Mouse (Mus musculus): ENCODE measurements at regions not wholly inside any gene's neighbourhood (a gene's known extent, or its start where the extent isn't known, plus 50 kb on each side); places are given as distances from the start of the nearest gene placed in this dataset.

DNA sequence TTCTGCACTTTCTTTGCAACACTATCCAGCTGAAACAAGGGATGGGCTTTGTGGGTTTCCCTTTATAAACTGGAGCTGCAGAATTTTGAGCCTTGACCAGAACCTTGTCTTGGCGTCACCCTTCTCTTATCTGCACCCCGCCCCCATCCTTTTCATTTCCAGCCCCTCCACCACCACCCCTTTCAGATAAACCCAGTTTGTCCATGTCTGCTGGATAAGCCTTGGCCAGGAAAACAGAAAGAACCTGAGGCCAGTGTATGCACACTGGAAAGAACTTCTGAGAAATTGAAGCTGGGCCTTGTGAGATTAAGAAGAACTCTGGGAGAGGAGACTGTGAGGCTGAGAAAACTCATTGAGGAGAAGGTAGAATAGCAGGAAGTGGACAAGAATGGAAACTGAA, 192.8 kb downstream of the Rpl36a-ps1 start:
- Histone ChIP-seq H3K4me1 (ENCODE audit: insufficient read depth, low read depth, low read length) (no peaks in the 10 kb centered on the region), H3K27me3 (replicated peaks; ENCODE audit: insufficient read depth, low read length) (no peaks in the 10 kb centered on the region), H3K36me3 (ENCODE audit: insufficient read depth, low read length) (no peaks in the 10 kb centered on the region), H3K27ac (ENCODE audit: low read length) (no peak overlapping the region), H3K9ac (replicated peaks; ENCODE audit: low read depth) (no peak overlapping the region), H3K9me3 (ENCODE audit: low read length) (no peaks in the 10 kb centered on the region), H3K4me2 (replicated peaks; ENCODE audit: low read depth, low read length) (no peak overlapping the region), H3K4me3 (ENCODE audit: low read depth, low read length) (no peak overlapping the region)
- no peak for DNase-seq (ENCODE audit: low spot score)
- ATAC-seq = no peak
- 77% methylated on average over 2 of the region's 2 CpGs for WGBS
- TF ChIP-seq EP300 (IDR thresholded peaks at IDR 0.05) = no peak
- TF ChIP-seq CTCF (IDR thresholded peaks at IDR 0.05) = no peak

DNA sequence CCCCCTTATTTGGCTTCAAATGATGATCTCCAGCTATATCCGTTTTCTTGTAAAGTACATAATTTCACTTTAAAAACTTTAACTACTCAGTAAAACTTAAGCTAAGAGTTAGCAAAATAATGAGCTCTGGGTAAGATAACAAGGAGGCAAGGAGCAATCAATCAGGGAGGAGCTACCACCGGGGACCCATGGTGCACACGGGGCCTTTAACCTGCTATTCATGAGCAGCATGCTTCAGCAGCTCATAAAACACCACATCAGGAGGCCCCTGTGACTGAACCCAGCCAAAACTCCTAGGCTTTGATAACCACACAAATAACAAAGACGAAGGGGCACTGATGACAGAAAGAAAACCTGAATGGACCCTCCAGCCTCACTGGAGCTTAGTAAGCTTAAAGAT, 202.1 kb downstream of the Rpl36a-ps1 start:
- TF ChIP-seq EP300 (IDR thresholded peaks at IDR 0.05) (no peak), CTCF (IDR thresholded peaks at IDR 0.05) (no peak)
- Histone ChIP-seq H3K4me2 (replicated peaks; ENCODE audit: low read depth, low read length) (no peak overlapping the region), H3K27me3 (replicated peaks; ENCODE audit: insufficient read depth, low read length) (no peaks in the 10 kb centered on the region), H3K9me3 (ENCODE audit: low read length) (no peaks in the 10 kb centered on the region), H3K4me1 (ENCODE audit: insufficient read depth, low read depth, low read length) (no peaks in the 10 kb centered on the region), H3K4me3 (ENCODE audit: low read depth, low read length) (no peak overlapping the region), H3K36me3 (ENCODE audit: insufficient read depth, low read length) (no peaks in the 10 kb centered on the region), H3K27ac (ENCODE audit: low read length) (no peak overlapping the region), H3K9ac (replicated peaks; ENCODE audit: low read depth) (no peak overlapping the region)
- no peak for ATAC-seq
- DNase-seq (ENCODE audit: low spot score) = no peak
- 63% methylated on average over 4 of the region's 4 CpGs for whole genome bisulfite sequencing

DNA sequence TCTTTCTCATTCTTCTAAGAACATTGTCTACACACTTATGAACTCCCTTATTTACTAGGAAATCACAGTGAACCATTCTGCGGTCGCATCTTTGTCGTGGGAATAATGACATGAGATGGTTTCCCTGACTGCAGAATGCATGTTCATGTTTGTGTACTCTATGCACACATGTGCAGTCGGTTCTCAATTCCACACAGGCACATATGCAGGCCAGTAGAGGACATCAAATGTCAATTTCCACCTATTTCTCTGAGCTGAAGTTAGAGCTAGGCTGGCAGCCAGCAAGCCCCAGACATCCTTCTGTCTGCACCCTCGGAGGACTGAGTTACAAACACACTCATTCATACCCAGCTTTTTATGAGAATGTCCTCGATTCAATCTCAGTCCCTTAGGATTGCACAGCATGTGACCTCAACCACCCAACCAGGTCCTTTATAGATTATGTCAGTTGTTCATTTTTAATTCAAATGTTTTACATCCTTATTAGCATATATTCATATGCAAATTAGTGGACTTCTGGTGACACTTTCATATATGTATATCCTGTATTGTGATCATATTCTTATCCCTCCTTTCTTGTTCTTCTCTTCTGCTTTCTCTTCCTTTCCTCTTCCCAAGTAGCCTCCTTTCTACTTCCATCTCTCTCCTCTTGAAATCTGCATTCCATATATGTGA, 202.7 kb downstream of the Rpl36a-ps1 start:
- Histone ChIP-seq H3K4me3 (ENCODE audit: low read depth, low read length) (no peak overlapping the region), H3K27ac (ENCODE audit: low read length) (no peak overlapping the region), H3K4me2 (replicated peaks; ENCODE audit: low read depth, low read length) (no peak overlapping the region), H3K9me3 (ENCODE audit: low read length) (no peaks in the 10 kb centered on the region), H3K36me3 (ENCODE audit: insufficient read depth, low read length) (no peaks in the 10 kb centered on the region), H3K4me1 (ENCODE audit: insufficient read depth, low read depth, low read length) (no peaks in the 10 kb centered on the region), H3K9ac (replicated peaks; ENCODE audit: low read depth) (no peak overlapping the region), H3K27me3 (replicated peaks; ENCODE audit: insufficient read depth, low read length) (no peaks in the 10 kb centered on the region)
- TF ChIP-seq CTCF (IDR thresholded peaks at IDR 0.05) = no peak
- DNase-seq (ENCODE audit: low spot score) = no peak
- no peak for ATAC-seq
- WGBS = 79% methylated on average over 6 of the region's 6 CpGs

DNA sequence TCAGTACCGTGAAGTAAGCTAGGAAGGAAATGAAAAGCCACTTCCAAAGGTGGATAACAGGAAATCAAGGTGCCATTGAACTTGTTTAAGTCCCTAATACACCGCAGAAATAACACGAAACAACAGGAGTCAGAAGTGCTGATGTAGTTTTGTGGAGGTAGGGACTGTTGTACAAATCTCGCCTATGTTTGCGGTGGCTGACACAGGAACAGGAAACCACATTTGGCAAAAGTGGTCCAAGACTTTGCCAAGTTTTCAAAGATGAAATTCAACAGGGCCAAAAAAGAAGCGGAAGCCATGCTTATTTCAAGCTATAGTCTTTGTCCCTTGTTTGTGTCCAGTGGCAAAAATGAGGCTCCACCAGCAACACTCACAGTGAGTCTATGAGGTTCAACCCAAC, 204.3 kb downstream of the Rpl36a-ps1 start:
- DNase-seq (ENCODE audit: low spot score) (no peak), ATAC-seq (no peak)
- Histone ChIP-seq H3K4me2 (replicated peaks; ENCODE audit: low read depth, low read length) (no peak overlapping the region), H3K9ac (replicated peaks; ENCODE audit: low read depth) (no peak overlapping the region), H3K27me3 (replicated peaks; ENCODE audit: insufficient read depth, low read length) (no peaks in the 10 kb centered on the region), H3K27ac (ENCODE audit: low read length) (no peak overlapping the region), H3K36me3 (ENCODE audit: insufficient read depth, low read length) (no peaks in the 10 kb centered on the region), H3K4me1 (ENCODE audit: insufficient read depth, low read depth, low read length) (no peaks in the 10 kb centered on the region), H3K9me3 (ENCODE audit: low read length) (no peaks in the 10 kb centered on the region), H3K4me3 (ENCODE audit: low read depth, low read length) (no peak overlapping the region)
- 74% methylated on average over 6 of the region's 6 CpGs for WGBS
- TF ChIP-seq EP300 (IDR thresholded peaks at IDR 0.05) (no peak), CTCF (IDR thresholded peaks at IDR 0.05) (no peak)

DNA sequence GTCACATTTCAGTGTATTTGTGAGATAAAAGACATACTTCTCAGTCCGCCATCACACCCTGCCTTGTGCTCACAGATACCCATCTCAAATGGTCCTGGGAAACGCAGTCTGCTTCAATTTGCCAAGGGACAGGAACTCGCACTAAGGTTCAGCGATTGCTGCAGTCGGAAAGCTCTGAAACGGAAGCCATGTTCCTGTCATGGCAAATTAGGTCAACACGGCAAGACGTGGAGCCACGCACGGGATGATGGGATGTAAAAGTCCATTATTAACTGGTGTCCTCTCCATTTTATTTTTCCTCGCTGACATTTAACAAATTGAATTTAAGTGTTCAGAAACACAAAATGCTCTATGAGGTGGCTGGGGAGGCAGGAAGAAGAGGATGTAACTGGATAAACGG, 212.4 kb downstream of the Rpl36a-ps1 start:
- Histone ChIP-seq H3K36me3 (ENCODE audit: insufficient read depth, low read length) (no peaks in the 10 kb centered on the region), H3K9me3 (ENCODE audit: low read length) (no peaks in the 10 kb centered on the region), H3K4me1 (ENCODE audit: insufficient read depth, low read depth, low read length) (no peaks in the 10 kb centered on the region), H3K27me3 (replicated peaks; ENCODE audit: insufficient read depth, low read length) (no peaks in the 10 kb centered on the region), H3K9ac (replicated peaks; ENCODE audit: low read depth) (no peak overlapping the region), H3K27ac (ENCODE audit: low read length) (no peak overlapping the region), H3K4me2 (replicated peaks; ENCODE audit: low read depth, low read length) (no peak overlapping the region), H3K4me3 (ENCODE audit: low read depth, low read length) (no peak overlapping the region)
- TF ChIP-seq CTCF (IDR thresholded peaks at IDR 0.05) (no peak), EP300 (IDR thresholded peaks at IDR 0.05) (no peak)
- no peak for ATAC-seq
- no peak for DNase-seq (ENCODE audit: low spot score)
- 95% methylated on average over 12 of the region's 12 CpGs for WGBS

DNA sequence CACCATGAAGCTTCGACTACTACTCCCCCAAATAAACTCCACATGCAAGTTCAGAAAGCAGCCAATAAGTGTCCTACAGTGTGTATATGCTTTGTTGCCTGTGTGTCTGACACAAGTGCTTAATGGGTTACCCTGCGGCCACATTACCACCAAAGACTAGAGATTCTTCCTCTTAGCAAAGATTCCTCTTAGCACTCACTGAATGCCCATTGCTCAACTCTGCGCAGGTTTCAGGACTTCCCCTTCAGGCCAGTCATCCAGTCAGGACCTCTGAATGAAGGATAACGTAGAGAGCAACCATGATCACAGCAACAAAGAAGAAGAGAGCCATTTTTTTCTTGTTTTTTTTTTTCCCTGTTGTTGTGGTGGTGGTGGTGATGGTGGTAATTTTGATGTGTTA, 222.0 kb downstream of the Rpl36a-ps1 start:
- Histone ChIP-seq H3K27me3 (replicated peaks; ENCODE audit: insufficient read depth, low read length) (no peaks in the 10 kb centered on the region), H3K9ac (replicated peaks; ENCODE audit: low read depth) (no peak overlapping the region), H3K4me3 (ENCODE audit: low read depth, low read length) (no peak overlapping the region), H3K4me2 (replicated peaks; ENCODE audit: low read depth, low read length) (no peak overlapping the region), H3K9me3 (ENCODE audit: low read length) (no peaks in the 10 kb centered on the region), H3K4me1 (ENCODE audit: insufficient read depth, low read depth, low read length) (no peaks in the 10 kb centered on the region), H3K27ac (ENCODE audit: low read length) (no peak overlapping the region), H3K36me3 (ENCODE audit: insufficient read depth, low read length) (no peaks in the 10 kb centered on the region)
- DNase-seq (ENCODE audit: low spot score) (no peak), ATAC-seq (no peak)
- WGBS = 79% methylated on average over 4 of the region's 4 CpGs
- no peak for TF ChIP-seq EP300 (IDR thresholded peaks at IDR 0.05)
- no peak for TF ChIP-seq CTCF (IDR thresholded peaks at IDR 0.05)

DNA sequence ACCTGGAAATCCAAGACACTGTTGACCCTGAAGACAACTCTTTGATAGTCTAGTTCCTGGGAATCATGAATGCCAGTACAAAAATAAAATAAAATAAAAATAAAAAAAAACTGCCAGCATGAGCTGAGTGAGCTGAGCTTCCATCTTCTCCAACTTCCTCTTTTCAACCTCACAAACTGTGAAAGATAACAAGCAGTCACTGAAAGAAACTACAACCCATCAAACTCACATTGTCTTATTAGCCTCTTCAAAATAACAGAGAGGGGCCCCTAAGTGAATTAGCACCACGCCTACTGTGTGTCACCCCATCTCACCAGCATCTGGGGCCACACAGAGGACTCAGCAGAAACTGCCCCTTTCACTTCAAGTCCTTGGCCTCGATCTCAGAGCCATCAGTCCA, 225.3 kb downstream of the Rpl36a-ps1 start:
- Histone ChIP-seq H3K27me3 (replicated peaks; ENCODE audit: insufficient read depth, low read length) (no peaks in the 10 kb centered on the region), H3K9me3 (ENCODE audit: low read length) (no peaks in the 10 kb centered on the region), H3K4me1 (ENCODE audit: insufficient read depth, low read depth, low read length) (no peaks in the 10 kb centered on the region), H3K27ac (ENCODE audit: low read length) (no peak overlapping the region), H3K36me3 (ENCODE audit: insufficient read depth, low read length) (no peaks in the 10 kb centered on the region), H3K4me3 (ENCODE audit: low read depth, low read length) (no peak overlapping the region), H3K9ac (replicated peaks; ENCODE audit: low read depth) (no peak overlapping the region), H3K4me2 (replicated peaks; ENCODE audit: low read depth, low read length) (no peak overlapping the region)
- 74% methylated on average over 2 of the region's 2 CpGs for WGBS
- ATAC-seq = no peak
- no peak for TF ChIP-seq EP300 (IDR thresholded peaks at IDR 0.05)
- no peak for TF ChIP-seq CTCF (IDR thresholded peaks at IDR 0.05)
- no peak for DNase-seq (ENCODE audit: low spot score)

All from lung, postnatal 0 days (tissue).